Mouse (Mus musculus) hindbrain, embryonic 11.5 days (tissue): ENCODE results near the gene Gm525. TPM values are rescaled to one million over a fixed set of nuclear protein-coding genes. Genes with fewer than 3 reads are reported as not detected.

Experiments used
- ATAC-seq: fragments of 200-750 bp; cut with Nextera tagmentation; 2 replicates; pipeline ENCODE4 v1.8.0; 2017; ENCODE audit warnings: mild to moderate bottlenecking, moderate TSS enrichment, moderate library complexity; ENCODE audit not compliant: low FRiP score
- DNase-seq: peaks from one replicate; pipeline ENCODE4 v3.0.0-alpha.2; 2015; ENCODE audit warnings: low spot score
- H3K27ac ChIP-seq: fragments of 300-500 bp; sonication (generic); 2 replicates; pipeline ENCODE4 v1.5.1; 2014; ENCODE audit warnings: mild to moderate bottlenecking, low read depth, low read length
- H3K27me3 ChIP-seq: fragments of 300-500 bp; sonication (generic); 2 replicates; pipeline ENCODE4 v1.6.1; 2014; ENCODE audit warnings: mild to moderate bottlenecking, low read length, moderate library complexity, mixed read lengths; ENCODE audit not compliant: control insufficient read depth, insufficient read depth
- H3K36me3 ChIP-seq: fragments of 300-500 bp; sonication (generic); 2 replicates; pipeline ENCODE4 v1.6.1; 2014; ENCODE audit warnings: mild to moderate bottlenecking, low read length, moderate library complexity, mixed read lengths; ENCODE audit not compliant: control insufficient read depth, insufficient read depth
- H3K4me1 ChIP-seq: fragments of 300-500 bp; sonication (generic); replicated peaks from 2 replicates; pipeline ENCODE4 v1.6.1; 2014; ENCODE audit warnings: low read length, mixed read lengths; ENCODE audit not compliant: control insufficient read depth, insufficient read depth
- H3K4me2 ChIP-seq: fragments of 300-500 bp; sonication (generic); replicated peaks from 2 replicates; pipeline ENCODE4 v1.6.1; 2014; ENCODE audit warnings: mild to moderate bottlenecking, low read depth, low read length
- H3K4me3 ChIP-seq: fragments of 300-500 bp; sonication (generic); 2 replicates; pipeline ENCODE4 v1.5.1; 2014; ENCODE audit warnings: low read depth, low read length
- H3K9ac ChIP-seq: fragments of 300-500 bp; sonication (generic); 2 replicates; pipeline ENCODE4 v1.6.1; 2014; ENCODE audit warnings: low read depth, low read length
- H3K9me3 ChIP-seq: fragments of 300-500 bp; sonication (generic); 2 replicates; pipeline ENCODE4 v1.6.1; 2016; ENCODE audit warnings: low read length; ENCODE audit not compliant: control insufficient read depth
- WGBS: fragments of 180-500 bp; shearing (Covaris S2); extraction: QIAGEN DNeasy Blood & Tissue Kit; methylation state at CpG from one replicate; pipeline ENCODE4 v1.1.7; 2014; 5-methylcytosine and 5-hydroxymethylcytosine counted together
- polyA plus RNA-seq: library from polyadenylated mRNA; unstranded; fragments of >200 nt; fragmentation: Nextera tagmentation; extraction: Ambion mirVana; gene quantifications from 2 replicates; pipeline ENCODE4 v1.2.1, GENCODE M21; 2014

The Gm525 gene
- polyA plus RNA-seq, 1 experiment from 2014 or later = not detected

DNA sequence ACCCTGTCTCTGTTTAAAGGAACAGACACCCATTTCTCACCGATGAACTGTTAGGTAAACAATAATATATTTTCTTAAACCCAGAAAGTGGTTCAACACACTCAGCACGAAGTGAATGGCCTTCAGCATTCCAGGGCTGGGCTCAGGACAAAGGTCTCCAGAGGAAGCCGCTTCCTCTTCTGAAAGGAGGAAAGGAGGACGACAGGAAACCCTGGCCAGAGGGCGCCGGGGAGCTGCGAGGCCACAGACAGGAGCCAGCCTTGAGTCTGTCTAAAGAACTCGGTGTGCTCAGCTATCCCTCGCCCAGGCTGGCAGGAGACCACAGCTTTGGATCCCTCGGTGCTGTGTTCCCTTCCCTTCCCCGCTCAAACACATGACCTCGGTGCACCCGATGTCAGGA is 50.8 kb downstream of the Gm525 start:
- peak; percentile 22 for DNase-seq
- Histone ChIP-seq H3K9ac (no peak overlapping the region), H3K9me3 (no peaks in the 10 kb centered on the region), H3K27me3 (no peaks in the 10 kb centered on the region), H3K4me3 (no peak overlapping the region), H3K27ac (no peak overlapping the region), H3K4me1 (no peaks in the 10 kb centered on the region), H3K4me2 (no peak overlapping the region), H3K36me3 (no peaks in the 10 kb centered on the region)
- 17% methylated on average over 13 of the region's 13 CpGs for WGBS
- ATAC-seq = no peak

DNA sequence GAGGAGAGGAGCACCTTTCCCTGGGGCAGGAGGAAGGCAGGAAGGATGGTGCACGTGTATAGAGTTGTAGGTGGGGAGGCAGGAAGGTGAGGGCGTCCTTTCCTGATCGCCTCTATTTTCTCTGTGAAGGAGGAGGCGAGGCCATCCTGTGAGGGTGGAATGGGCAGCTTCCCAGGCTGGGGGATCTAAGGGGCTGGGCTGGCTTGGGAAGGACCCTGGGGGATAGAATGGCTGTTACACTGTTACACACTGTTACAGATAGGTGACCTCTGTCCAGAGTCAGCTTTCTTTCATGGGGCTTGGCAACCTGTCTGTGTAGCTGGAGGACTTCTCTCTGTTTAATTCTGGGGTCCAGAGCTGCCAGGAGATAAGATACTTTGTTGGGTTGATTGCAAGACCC is 57.2 kb downstream of the Gm525 start:
- H3K27me3 ChIP-seq = no peaks in the 10 kb centered on the region
- whole genome bisulfite sequencing = 40% methylated on average over 4 of the region's 4 CpGs
- no peaks in the 10 kb centered on the region for H3K4me1 ChIP-seq
- H3K9ac ChIP-seq = no peak overlapping the region
- no peak overlapping the region for H3K4me3 ChIP-seq
- DNase-seq = no peak
- H3K9me3 ChIP-seq = no peaks in the 10 kb centered on the region
- no peak overlapping the region for H3K27ac ChIP-seq
- no peak for ATAC-seq
- H3K4me2 ChIP-seq = no peak overlapping the region
- no peaks in the 10 kb centered on the region for H3K36me3 ChIP-seq

DNA sequence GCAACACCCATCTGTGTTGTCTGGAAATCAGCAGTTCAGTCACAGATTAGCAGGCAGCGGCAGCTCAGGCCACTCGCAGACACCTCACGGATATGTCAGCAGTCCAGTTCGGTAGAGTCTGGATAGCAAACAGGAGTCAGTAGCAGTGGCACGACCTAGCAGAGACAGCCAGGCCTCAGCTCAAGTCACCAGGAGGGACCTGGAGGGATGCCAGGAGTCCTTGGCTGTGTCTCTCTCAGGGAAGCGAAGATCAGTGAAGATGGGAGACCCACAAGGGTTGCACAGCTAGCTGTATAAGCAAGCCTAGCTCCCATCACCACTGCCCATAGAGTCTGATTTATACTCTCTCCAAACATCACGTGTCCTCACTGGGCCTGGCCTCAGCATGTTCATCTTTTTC is 58.8 kb downstream of the Gm525 start:
- no peaks in the 10 kb centered on the region for H3K27me3 ChIP-seq
- no peaks in the 10 kb centered on the region for H3K9me3 ChIP-seq
- H3K4me3 ChIP-seq = no peak overlapping the region
- H3K27ac ChIP-seq = no peak overlapping the region
- H3K36me3 ChIP-seq = no peaks in the 10 kb centered on the region
- H3K9ac ChIP-seq = no peak overlapping the region
- DNase-seq = no peak
- no peak for ATAC-seq
- H3K4me1 ChIP-seq = no peaks in the 10 kb centered on the region
- no peak overlapping the region for H3K4me2 ChIP-seq
- WGBS = 84% methylated on average over 7 of the region's 7 CpGs

DNA sequence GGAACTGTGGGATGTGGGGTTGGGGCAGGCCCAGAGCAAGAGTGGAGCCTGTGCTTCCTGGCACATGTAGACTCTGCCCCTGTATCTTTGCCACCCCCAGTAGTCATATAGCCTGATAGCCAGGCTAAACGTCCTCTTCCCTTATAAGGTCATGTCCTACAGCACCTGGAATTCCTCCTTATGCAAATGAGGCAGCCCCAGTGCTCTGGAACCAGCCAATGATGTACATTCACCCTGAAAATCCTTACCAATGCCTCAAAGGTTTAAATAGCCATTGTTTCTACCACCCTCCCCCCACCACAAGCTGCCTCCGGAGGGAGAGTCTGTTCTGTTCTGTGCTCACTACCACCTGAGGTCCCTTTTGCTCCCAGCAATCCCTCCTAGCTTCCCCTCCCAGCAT is 60.6 kb downstream of the Gm525 start:
- Histone ChIP-seq H3K4me1 (no peaks in the 10 kb centered on the region), H3K9ac (no peak overlapping the region), H3K4me3 (no peak overlapping the region), H3K4me2 (no peak overlapping the region), H3K36me3 (no peaks in the 10 kb centered on the region), H3K27me3 (no peaks in the 10 kb centered on the region), H3K9me3 (no peaks in the 10 kb centered on the region), H3K27ac (no peak overlapping the region)
- 59% methylated on average over 2 of the region's 2 CpGs for WGBS
- ATAC-seq (no peak), DNase-seq (no peak)

DNA sequence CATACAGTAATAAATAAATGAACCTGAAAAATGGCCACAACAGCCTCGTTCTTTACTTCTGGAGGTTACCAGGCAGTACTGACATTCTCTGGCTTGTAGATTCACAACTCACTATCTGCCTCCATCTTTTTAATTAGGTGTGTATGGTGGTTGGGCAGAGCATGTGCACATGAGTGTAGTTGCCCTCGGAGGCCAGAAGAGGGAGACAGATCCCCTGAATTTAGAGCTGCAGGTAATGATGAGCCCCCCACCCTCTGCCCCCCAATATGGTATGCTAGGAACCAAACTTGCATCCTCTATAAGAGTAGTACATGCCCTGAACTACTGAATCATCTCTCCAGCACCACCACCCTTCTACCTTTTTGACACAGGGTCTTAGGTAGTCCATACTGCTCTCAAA is 64.3 kb downstream of the Gm525 start:
- Histone ChIP-seq H3K9me3 (no peaks in the 10 kb centered on the region), H3K27me3 (no peaks in the 10 kb centered on the region), H3K4me1 (no peaks in the 10 kb centered on the region), H3K9ac (no peak overlapping the region), H3K4me3 (no peak overlapping the region), H3K27ac (no peak overlapping the region), H3K4me2 (no peak overlapping the region), H3K36me3 (no peaks in the 10 kb centered on the region)
- ATAC-seq (no peak), DNase-seq (no peak)
- 95% methylated on average over 2 of the region's 2 CpGs for WGBS

Other genes starting within 250 kb of the Gm525 start
- 14.0 and 14.2 TPM in 2 replicates for gene Akap1, start 209.3 kb upstream of the Gm525 start, polyA plus RNA-seq
- gene Scpep1, start 118.4 kb upstream of the Gm525 start, polyA plus RNA-seq = 59.4 and 61.8 TPM in 2 replicates
- not detected in 2 replicates for gene Elobl, start 106.9 kb upstream of the Gm525 start, polyA plus RNA-seq
- 18.5 and 18.8 TPM in 2 replicates for gene Coil, start 103.6 kb upstream of the Gm525 start, polyA plus RNA-seq
- 3.6 and 3.8 TPM in 2 replicates for gene Trim25, start 74.5 kb upstream of the Gm525 start, polyA plus RNA-seq
- gene Dgke, start 7.0 kb upstream of the Gm525 start, polyA plus RNA-seq = 4.1 and 5.2 TPM in 2 replicates
- gene Nog, start 228.5 kb downstream of the Gm525 start, polyA plus RNA-seq = 4.9 and 6.5 TPM in 2 replicates